Comparison of ENCODE assay signal across 12 mouse cellular contexts in genomic region chr2:165694767-165695166, GRCm38 (mm10).
"Had no signal": no experiment of that assay in that cellular context is flagged by ENCODE, and none has a peak within 500 bp of the region (broad histone marks: within the 10 kb centered on the region; RNA-seq: fewer than 3 reads in every experiment).

No protein-coding gene starts in this region.

- DNase-seq: retina, postnatal 1 day; right cerebral cortex, adult 18-20 months; right cerebral cortex, postnatal 14 days; right cerebral cortex, postnatal 25 days; right cerebral cortex, postnatal 4 days; spleen, adult 18-20 months; thymus, adult 18-20 months; thymus, adult 2 months; thymus, postnatal 14 days; thymus, postnatal 25 days; thymus, postnatal 36 days; thymus, postnatal 4 days had no signal
